ENCODE assay signal across 18 mouse cellular contexts in the genomic region with DNA sequence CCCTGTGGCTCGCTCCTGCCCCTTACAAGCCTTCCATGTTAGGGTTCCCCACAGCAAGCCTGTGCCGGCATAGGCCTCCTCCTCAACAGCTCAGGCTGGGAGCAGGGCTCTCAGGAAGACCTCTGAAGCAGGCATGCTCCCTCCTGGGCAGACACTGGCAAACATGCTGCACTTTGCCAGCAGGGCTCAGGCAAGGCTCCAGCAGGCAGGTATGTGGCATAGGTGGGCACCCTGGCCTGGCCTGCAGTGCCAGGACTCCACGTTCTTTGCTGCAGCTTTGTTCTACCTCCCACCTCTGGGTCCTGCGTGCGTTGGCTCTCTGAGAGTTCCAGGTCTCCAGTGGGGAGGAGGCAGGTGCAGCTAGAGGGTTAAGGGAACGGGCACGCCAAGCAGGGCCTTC. TPM values are rescaled to one million over a fixed set of nuclear protein-coding genes. Genes with fewer than 3 reads are reported as not detected.
DNase-seq lines count a peak whose midpoint lies in the region; ATAC-seq and TF ChIP-seq lines count a peak whose summit lies in the region.
"Had no signal": no experiment of that assay in that cellular context is flagged by ENCODE, and none has a peak within 500 bp of the region (broad histone marks: within the 10 kb centered on the region; RNA-seq: fewer than 3 reads in every experiment).

No protein-coding gene starts in this region.

- WGBS in hindbrain, embryonic 12.5 days = 84% methylated on average over 7 of the region's 7 CpGs
- 88% methylated on average over 7 of the region's 7 CpGs for WGBS in hindbrain, embryonic 10.5 days
- 68% methylated on average over 7 of the region's 7 CpGs for WGBS in hindbrain, postnatal 0 days

- peak overlapping the region; percentile 88; the same call in 1 of the 2 replicates for H3K4me2 ChIP-seq in hindbrain, embryonic 12.5 days (replicated peaks)
- H3K4me2 ChIP-seq in hindbrain, postnatal 0 days (ENCODE audit: low read depth, low read length) = peak overlapping the region; percentile 87
- H3K4me2 ChIP-seq: heart, embryonic 13.5 days; limb, embryonic 12.5 days; stomach, embryonic 15.5 days had no signal

- H3K9me3 ChIP-seq in hindbrain, embryonic 12.5 days (replicated peaks) = no peaks in the 10 kb centered on the region
- no peaks in the 10 kb centered on the region for H3K9me3 ChIP-seq in hindbrain, embryonic 10.5 days
- no peaks in the 10 kb centered on the region for H3K9me3 ChIP-seq in hindbrain, postnatal 0 days (ENCODE audit: low read length)
- H3K9me3 ChIP-seq: heart, embryonic 13.5 days; limb, embryonic 12.5 days; stomach, embryonic 15.5 days had no signal

- H3K4me3 ChIP-seq in hindbrain, embryonic 12.5 days = no peak overlapping the region; the same call in 1 of the 2 replicates
- no peak overlapping the region for H3K4me3 ChIP-seq in hindbrain, embryonic 10.5 days
- no peak overlapping the region; the same call in 1 of the 2 replicates for H3K4me3 ChIP-seq in hindbrain, postnatal 0 days (ENCODE audit: low read length)
- H3K4me3 ChIP-seq: erythroblast, embryonic 14.5 days; heart, embryonic 13.5 days; limb, embryonic 12.5 days; stomach, embryonic 15.5 days had no signal

- H3K27me3 ChIP-seq in hindbrain, embryonic 12.5 days = peaks cover 9% of the 10 kb centered on the region
- peaks cover 55% of the 10 kb centered on the region for H3K27me3 ChIP-seq in hindbrain, embryonic 10.5 days (ENCODE audit: insufficient read depth, poor library complexity, severe bottlenecking)
- no peaks in the 10 kb centered on the region for H3K27me3 ChIP-seq in hindbrain, postnatal 0 days (ENCODE audit: insufficient read depth, low read length)

- DNase-seq in hindbrain, embryonic 10.5 days (ENCODE audit: low spot score) = no peak
- peak; percentile 56 for DNase-seq in brain, adult 2 months (ENCODE audit: low read depth, low spot score)
- peak; percentile 78 for DNase-seq in cerebellum, adult 9-11 months
- DNase-seq in hindbrain, postnatal 0 days (ENCODE audit: low spot score) = no peak
- no peak for DNase-seq in lung, postnatal 36 days
- no peak for DNase-seq in thymus, adult 18-20 months
- DNase-seq: gastrocnemius, postnatal 10 days; liver, postnatal 0 days; thymus, postnatal 36 days had no signal

- ATAC-seq in hindbrain, embryonic 12.5 days (ENCODE audit: low FRiP score) = no peak
- ATAC-seq in hindbrain, postnatal 0 days = no peak
- ATAC-seq: activated CD4-positive, CD25-positive, alpha-beta regulatory T cell, adult 4 months; CD4-positive, CD25-positive, alpha-beta regulatory T cell, adult 4 months; inflammation-experienced regulatory T-cells, adult 6 months; liver, postnatal 0 days had no signal

- H3K4me1 ChIP-seq in hindbrain, embryonic 12.5 days = peaks cover 67% of the 10 kb centered on the region
- peaks cover 77% of the 10 kb centered on the region for H3K4me1 ChIP-seq in hindbrain, embryonic 10.5 days (replicated peaks)
- H3K4me1 ChIP-seq in hindbrain, postnatal 0 days (ENCODE audit: insufficient read depth, low read length) = peaks cover 37% of the 10 kb centered on the region

- no peak for TF ChIP-seq CTCF in hindbrain, postnatal 0 days (IDR thresholded peaks at IDR 0.05; ENCODE audit: low read depth)

- no peak overlapping the region for H3K27ac ChIP-seq in hindbrain, embryonic 12.5 days
- H3K27ac ChIP-seq in hindbrain, embryonic 10.5 days = no peak overlapping the region
- peak overlapping the region; percentile 82; the same call in 1 of the 2 replicates for H3K27ac ChIP-seq in hindbrain, postnatal 0 days
- H3K27ac ChIP-seq: heart, embryonic 13.5 days; kidney, postnatal 0 days; limb, embryonic 12.5 days; stomach, embryonic 15.5 days had no signal

- 0 out of 2 replicates have a peak overlapping the region, but pooled peaks have one; percentile 29 for H3K9ac ChIP-seq in hindbrain, embryonic 12.5 days
- H3K9ac ChIP-seq in hindbrain, postnatal 0 days (replicated peaks; ENCODE audit: low read length) = peak overlapping the region; percentile 95
- H3K9ac ChIP-seq: heart, embryonic 13.5 days; limb, embryonic 12.5 days; liver, postnatal 0 days; stomach, embryonic 15.5 days had no signal

- peaks cover 5% of the 10 kb centered on the region; the same call in 1 of the 2 replicates for H3K36me3 ChIP-seq in hindbrain, embryonic 12.5 days
- peaks cover 24% of the 10 kb centered on the region for H3K36me3 ChIP-seq in hindbrain, embryonic 10.5 days
- H3K36me3 ChIP-seq in hindbrain, postnatal 0 days (ENCODE audit: insufficient read depth, low read length) = no peaks in the 10 kb centered on the region; the same call in 1 of the 2 replicates
- H3K36me3 ChIP-seq: stomach, embryonic 15.5 days had no signal

RNA-seq across cellular contexts. Expression of a gene that starts 6.1 kb away (rescaled TPM):
- polyA plus RNA-seq in hindbrain, embryonic 12.5 days (2016; fragmentation: Nextera tagmentation; extraction: Ambion mirVana) = 76.3 and 77.3 TPM in 2 replicates
- polyA plus RNA-seq in hindbrain, embryonic 10.5 days (2016; fragmentation: Nextera tagmentation; extraction: Ambion mirVana) = 7.0 and 18.0 TPM in 2 replicates
- 355 and 367 TPM in 2 replicates for total RNA-seq in hindbrain, postnatal 0 days (2014; rRNA removed)
- 65.1 and 69.3 TPM in 2 replicates for polyA plus RNA-seq in hindbrain, postnatal 0 days (2015; fragmentation: Nextera tagmentation; extraction: Ambion mirVana)

RNA-seq across cellular contexts. Expression of a gene that starts 54.5 kb away (rescaled TPM):
- 316 and 330 TPM in 2 replicates for polyA plus RNA-seq in hindbrain, embryonic 12.5 days (2016; fragmentation: Nextera tagmentation; extraction: Ambion mirVana)
- 344 and 387 TPM in 2 replicates for polyA plus RNA-seq in hindbrain, embryonic 10.5 days (2016; fragmentation: Nextera tagmentation; extraction: Ambion mirVana)
- total RNA-seq in hindbrain, postnatal 0 days (2014; rRNA removed) = 31.2 and 35.1 TPM in 2 replicates
- polyA plus RNA-seq in hindbrain, postnatal 0 days (2015; fragmentation: Nextera tagmentation; extraction: Ambion mirVana) = 272 and 284 TPM in 2 replicates

Comparison
In these comparisons a context has a peak if more than half of its experiments do, and no peak if none do; other contexts are left out.
1. DNase-seq: peak in brain, adult 2 months (single experiment) and cerebellum, adult 9-11 months (single experiment); none in hindbrain, embryonic 10.5 days (single experiment), hindbrain, postnatal 0 days (single experiment), lung, postnatal 36 days (single experiment) and thymus, adult 18-20 months (0 of 2).